Mouse (Mus musculus): ENCODE measurements around the gene Sorcs2.

DNA sequence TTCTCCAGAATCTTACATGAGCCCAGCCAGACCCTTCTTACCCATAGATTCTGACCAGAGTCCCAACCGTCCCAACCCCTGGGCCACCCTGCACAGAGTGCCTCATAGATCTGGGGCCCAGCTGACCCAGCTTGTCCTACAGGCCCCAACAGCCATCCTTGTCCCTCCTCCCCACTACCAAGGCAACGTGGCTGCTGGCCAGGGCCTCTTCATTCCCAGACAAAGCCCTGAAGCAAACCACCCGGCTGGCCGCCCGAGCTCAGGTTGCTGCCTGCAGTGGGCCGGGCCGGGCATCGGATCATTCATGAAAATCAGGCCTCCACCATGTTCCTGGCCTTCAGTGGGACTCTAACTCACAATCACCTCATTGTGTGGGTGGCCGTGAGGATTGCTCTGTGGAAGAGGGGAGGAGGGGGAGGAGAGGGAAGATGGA is 73.8 kb downstream of the Sorcs2 start:
- TF ChIP-seq CTCF (conservative IDR thresholded peaks at IDR 0.05; ENCODE audit: low read length) (no peak), NANOG (IDR thresholded peaks at IDR 0.05; ENCODE audit: borderline replicate concordance, low read length) (no peak), POU5F1 (IDR thresholded peaks at IDR 0.05; ENCODE audit: borderline replicate concordance, low read length) (no peak)
